Mouse (Mus musculus): ENCODE data around the gene Abi1.

- TF ChIP-seq POLR2A (IDR thresholded peaks at IDR 0.05; ENCODE audit: insufficient read depth, low read length) = no peak
- TF ChIP-seq EP300 (IDR thresholded peaks at IDR 0.05; ENCODE audit: insufficient read depth, low read depth, low read length) = no peak
- no peak for TF ChIP-seq CTCF (IDR thresholded peaks at IDR 0.05; ENCODE audit: low read depth, low read length)
These were observed 85.8 kb downstream of the Abi1 start for GRCm38 (mm10) chr2:22954278-22954677.

Data from ES-Bruce4 (cell line).